ENCODE assay signal across 8 mouse cellular contexts in genomic region chr6:55016710-55017583, GRCm38 (mm10). TPM values are rescaled to one million over a fixed set of nuclear protein-coding genes. Genes with fewer than 3 reads are reported as not detected.
DNase-seq lines count a peak whose midpoint lies in the region; ATAC-seq and TF ChIP-seq lines count a peak whose summit lies in the region.

No protein-coding gene starts in this region.

- ATAC-seq in hindbrain, embryonic 13.5 days (ENCODE audit: low FRiP score): peak; percentile 81
- peak; percentile 86 for ATAC-seq in lung, postnatal 0 days

- no peak for TF ChIP-seq EP300 in lung, postnatal 0 days (IDR thresholded peaks at IDR 0.05)

- no peak overlapping the region for H3K27ac ChIP-seq in hindbrain, embryonic 13.5 days
- H3K27ac ChIP-seq in lung, postnatal 0 days (ENCODE audit: low read length): 0 out of 2 replicates have a peak overlapping the region, but pooled peaks have one; percentile 1

- no peak overlapping the region for H3K9ac ChIP-seq in hindbrain, embryonic 13.5 days
- no peak overlapping the region for H3K9ac ChIP-seq in lung, postnatal 0 days (replicated peaks; ENCODE audit: low read depth)

- H3K36me3 ChIP-seq in hindbrain, embryonic 13.5 days: no peaks in the 10 kb centered on the region
- H3K36me3 ChIP-seq in lung, postnatal 0 days (ENCODE audit: insufficient read depth, low read length): no peaks in the 10 kb centered on the region

- H3K27me3 ChIP-seq in hindbrain, embryonic 13.5 days: peaks cover 19% of the 10 kb centered on the region; the same call in 1 of the 2 replicates
- no peaks in the 10 kb centered on the region for H3K27me3 ChIP-seq in lung, postnatal 0 days (replicated peaks; ENCODE audit: insufficient read depth, low read length)

- no peak overlapping the region for H3K4me2 ChIP-seq in hindbrain, embryonic 13.5 days
- H3K4me2 ChIP-seq in lung, postnatal 0 days (replicated peaks; ENCODE audit: low read depth, low read length): peak overlapping the region; percentile 48

- peak; percentile 18 for DNase-seq in spleen, adult 12 weeks (ENCODE audit: low spot score)
- no peak for DNase-seq in spleen, postnatal 14 days (ENCODE audit: low spot score in 2 of 2)
- peak; percentile 53 to 73 for DNase-seq in cerebellum, postnatal 25 days
- peak; percentile 43 to 67 for DNase-seq in frontal cortex, postnatal 36 days (ENCODE audit: low spot score in 2 of 2)
- DNase-seq in layer of hippocampus, postnatal 10 days (ENCODE audit: low spot score in 2 of 2): peak; percentile 60 to 67
- DNase-seq in lung, postnatal 0 days (ENCODE audit: low spot score): peak; percentile 96
- peak; percentile 51 for DNase-seq in ovary, postnatal 14 days (ENCODE audit: low spot score)

- WGBS in hindbrain, embryonic 13.5 days: 27% methylated on average over 15 of the region's 15 CpGs
- 21% methylated on average over 15 of the region's 15 CpGs for WGBS in lung, postnatal 0 days

- H3K9me3 ChIP-seq in hindbrain, embryonic 13.5 days: 0 out of 2 replicates have a peak, but pooled peaks cover 4% of the 10 kb centered on the region
- H3K9me3 ChIP-seq in lung, postnatal 0 days (ENCODE audit: low read length): no peaks in the 10 kb centered on the region

- TF ChIP-seq CTCF in lung, postnatal 0 days (IDR thresholded peaks at IDR 0.05): peak; percentile 97

- H3K4me3 ChIP-seq in hindbrain, embryonic 13.5 days: no peak overlapping the region
- H3K4me3 ChIP-seq in lung, postnatal 0 days (ENCODE audit: low read depth, low read length): peak overlapping the region; percentile 26

- no peaks in the 10 kb centered on the region for H3K4me1 ChIP-seq in hindbrain, embryonic 13.5 days (replicated peaks)
- peaks cover 3% of the 10 kb centered on the region; the same call in 1 of the 2 replicates for H3K4me1 ChIP-seq in lung, postnatal 0 days (ENCODE audit: insufficient read depth, low read depth, low read length)

RNA-seq across cellular contexts. Expression of gene Gars, which starts 20.9 kb away (rescaled TPM):
- polyA plus RNA-seq in hindbrain, embryonic 13.5 days (2015; fragmentation: Nextera tagmentation; extraction: Ambion mirVana): 201 and 209 TPM in 2 replicates
- 100 to 1,000 TPM; 165 to 171 TPM for total RNA-seq in layer of hippocampus, postnatal 10 days (2021)
- polyA plus RNA-seq in lung, postnatal 0 days (2015; fragmentation: Nextera tagmentation; extraction: Ambion mirVana): 70.9 and 76.0 TPM in 2 replicates

RNA-seq across cellular contexts. Expression of gene Ggct, which starts 24.2 kb away (rescaled TPM):
- 14.8 and 15.3 TPM in 2 replicates for polyA plus RNA-seq in hindbrain, embryonic 13.5 days (2015; fragmentation: Nextera tagmentation; extraction: Ambion mirVana)
- 10 to 100 TPM; 37.8 to 39.9 TPM for total RNA-seq in layer of hippocampus, postnatal 10 days (2021)
- 6.9 and 8.7 TPM in 2 replicates for polyA plus RNA-seq in lung, postnatal 0 days (2015; fragmentation: Nextera tagmentation; extraction: Ambion mirVana)

RNA-seq across cellular contexts. Expression of gene Nod1, which starts 44.5 kb away (rescaled TPM):
- polyA plus RNA-seq in hindbrain, embryonic 13.5 days (2015; fragmentation: Nextera tagmentation; extraction: Ambion mirVana): 2.4 TPM in 2 replicates
- 1 to 10 TPM; 3.1 to 4.1 TPM for total RNA-seq in layer of hippocampus, postnatal 10 days (2021)
- 12.7 and 14.4 TPM in 2 replicates for polyA plus RNA-seq in lung, postnatal 0 days (2015; fragmentation: Nextera tagmentation; extraction: Ambion mirVana)

Comparison
In these comparisons a context has a peak if more than half of its experiments do, and no peak if none do; other contexts are left out.
1. DNase-seq: peak in spleen, adult 12 weeks (single experiment), cerebellum, postnatal 25 days (2 of 2), frontal cortex, postnatal 36 days (2 of 2), layer of hippocampus, postnatal 10 days (2 of 2), lung, postnatal 0 days (single experiment) and ovary, postnatal 14 days (single experiment); none in spleen, postnatal 14 days (0 of 2).